Mouse (Mus musculus) MEL (cell line): ENCODE measurements around the gene Defb48. TPM values are rescaled to one million over a fixed set of nuclear protein-coding genes. Genes with fewer than 3 reads are reported as not detected.

ENCODE experiments used
- DNase-seq: peaks from one replicate; pipeline ENCODE4 v3.0.0; 2011; ENCODE audit warnings: low read depth, low spot score
- H3K27ac ChIP-seq: 2 replicates; pipeline ENCODE4 v1.5.1; 2012; ENCODE audit warnings: low read depth, mild to moderate bottlenecking, control low read depth, low read length, moderate library complexity; ENCODE audit not compliant: control insufficient read depth
- H3K27me3 ChIP-seq, 2 experiments: fragments of 150-350 bp in 1 of 2; sonication (generic) in 1 of 2; 2 replicates each; pipeline ENCODE4 v1.6.1; 2012; ENCODE audit warnings: low read length in 2 of 2, mild to moderate bottlenecking in 2 of 2, improper control_type of control experiment in 1 of 2, moderate library complexity in 1 of 2; ENCODE audit not compliant: insufficient read depth in 2 of 2, control insufficient read depth in 1 of 2
- H3K36me3 ChIP-seq, 2 experiments: 2 replicates each; pipeline ENCODE4 v1.6.1; 2012 to 2014; ENCODE audit warnings: low read length in 2 of 2, improper control_type of control experiment in 1 of 2, inconsistent platforms in 1 of 2, mild to moderate bottlenecking in 1 of 2; ENCODE audit not compliant: insufficient read depth in 2 of 2, control insufficient read depth in 1 of 2
- H3K4me1 ChIP-seq, 2 experiments: fragments of 150-350 bp in 1 of 2; sonication (generic) in 1 of 2; 2 replicates each; pipeline ENCODE4 v1.6.1; 2012; ENCODE audit warnings: low read length in 2 of 2, improper control_type of control experiment in 1 of 2, mild to moderate bottlenecking in 1 of 2; ENCODE audit not compliant: insufficient read depth in 2 of 2, control insufficient read depth in 1 of 2
- H3K4me3 ChIP-seq, 2 experiments: fragments of 150-350 bp in 1 of 2; sonication (generic) in 1 of 2; 2 replicates each; pipeline ENCODE4 v1.5.1; 2012; ENCODE audit warnings: low read depth in 2 of 2, low read length in 2 of 2, mild to moderate bottlenecking in 2 of 2, moderate library complexity in 2 of 2, control low read depth in 1 of 2, improper control_type of control experiment in 1 of 2; ENCODE audit not compliant: control insufficient read depth in 1 of 2, insufficient read depth in 1 of 2
- H3K79me2 ChIP-seq: 2 replicates; pipeline ENCODE4 v1.6.1; 2012; ENCODE audit warnings: mild to moderate bottlenecking, low read length, moderate library complexity; ENCODE audit not compliant: control insufficient read depth, poor library complexity, insufficient read depth
- H3K9ac ChIP-seq: 2 replicates; pipeline ENCODE4 v1.6.1; 2012; ENCODE audit warnings: low read depth, mild to moderate bottlenecking, control low read depth, low read length, moderate library complexity; ENCODE audit not compliant: control insufficient read depth, poor library complexity, severe bottlenecking
- H3K9me3 ChIP-seq: fragments of 150-350 bp; sonication (generic); replicated peaks from 2 replicates; pipeline ENCODE4 v1.6.1; 2012; ENCODE audit warnings: mild to moderate bottlenecking, low read length, improper control_type of control experiment, moderate library complexity; ENCODE audit not compliant: insufficient read depth
- BHLHE40 ChIP-seq: IDR thresholded peaks from 2 replicates; pipeline ENCODE4 v1.6.1; 2012; ENCODE audit warnings: low read depth, mild to moderate bottlenecking, inconsistent platforms, low read length, improper control_type of control experiment, borderline replicate concordance
- CTCF ChIP-seq, 3 experiments: IDR thresholded peaks in 2 of 3; conservative IDR thresholded peaks in 1 of 3; 2 replicates each; pipeline ENCODE4 v1.5.1; 2011 to 2012; ENCODE audit warnings: low read length in 3 of 3, low read depth in 2 of 3, mild to moderate bottlenecking in 2 of 3, improper control_type of control experiment in 1 of 3, inconsistent platforms in 1 of 3, mixed read lengths in 1 of 3, moderate library complexity in 1 of 3; ENCODE audit not compliant: control insufficient read depth in 1 of 3, insufficient read depth in 1 of 3, poor library complexity in 1 of 3, severe bottlenecking in 1 of 3
- E2F4 ChIP-seq: IDR thresholded peaks from 2 replicates; pipeline ENCODE4 v1.6.1; 2011; ENCODE audit warnings: low read depth, low read length, improper control_type of control experiment, borderline replicate concordance
- EP300 ChIP-seq, 2 experiments: IDR thresholded peaks; 2 replicates each; pipeline ENCODE4 v1.6.1; 2011; ENCODE audit warnings: improper control_type of control experiment in 2 of 2, low read length in 2 of 2, low read depth in 1 of 2, mild to moderate bottlenecking in 1 of 2
- KAT2A ChIP-seq: conservative IDR thresholded peaks from 2 replicates; pipeline ENCODE4 v1.6.1; 2012; ENCODE audit warnings: low read depth, low read length, improper control_type of control experiment, inconsistent platforms
- MAX ChIP-seq: IDR thresholded peaks from 2 replicates; pipeline ENCODE4 v1.6.1; 2011; ENCODE audit warnings: low read length, improper control_type of control experiment
- MAZ ChIP-seq: IDR thresholded peaks from 2 replicates; pipeline ENCODE4 v1.6.1; 2012; ENCODE audit warnings: low read depth, mild to moderate bottlenecking, inconsistent platforms, low read length, improper control_type of control experiment
- MEF2A ChIP-seq: IDR thresholded peaks from 2 replicates; pipeline ENCODE4 v1.6.1; 2014; ENCODE audit warnings: low read depth, mild to moderate bottlenecking, inconsistent platforms, low read length, improper control_type of control experiment; ENCODE audit not compliant: poor library complexity, insufficient replicate concordance, severe bottlenecking; ENCODE audit errors: extremely low read depth
- MYC ChIP-seq: IDR thresholded peaks from 2 replicates; pipeline ENCODE4 v1.6.1; 2011; ENCODE audit warnings: low read depth, mild to moderate bottlenecking, low read length, improper control_type of control experiment, moderate library complexity
- POLR2A ChIP-seq, 2 experiments: IDR thresholded peaks; 2 replicates each; pipeline ENCODE4 v1.6.1; 2011 to 2012; ENCODE audit warnings: low read length in 2 of 2, mild to moderate bottlenecking in 2 of 2, control low read depth in 1 of 2, improper control_type of control experiment in 1 of 2, low read depth in 1 of 2, moderate library complexity in 1 of 2; ENCODE audit not compliant: control insufficient read depth in 1 of 2, insufficient read depth in 1 of 2, poor library complexity in 1 of 2
- POLR2AphosphoS5 ChIP-seq: IDR thresholded peaks from 2 replicates; pipeline ENCODE4 v1.6.1; 2012; ENCODE audit warnings: low read depth, borderline replicate concordance, mild to moderate bottlenecking, inconsistent platforms, low read length, moderate library complexity, mixed read lengths
- RCOR1 ChIP-seq: IDR thresholded peaks from 2 replicates; pipeline ENCODE4 v1.6.1; 2012; ENCODE audit warnings: low read depth, mild to moderate bottlenecking, inconsistent platforms, low read length, improper control_type of control experiment
- SMC3 ChIP-seq: IDR thresholded peaks from 2 replicates; pipeline ENCODE4 v1.6.1; 2011; ENCODE audit warnings: low read depth, low read length, improper control_type of control experiment
- TAL1 ChIP-seq: IDR thresholded peaks from 2 replicates; pipeline ENCODE4 v1.6.1; 2012; ENCODE audit warnings: mild to moderate bottlenecking, inconsistent platforms, low read length, moderate library complexity, mixed read lengths
- TBP ChIP-seq: IDR thresholded peaks from 2 replicates; pipeline ENCODE4 v1.8.0; 2011; ENCODE audit warnings: low read depth, low read length, improper control_type of control experiment
- ZNF384 ChIP-seq: IDR thresholded peaks from 2 replicates; pipeline ENCODE4 v1.6.1; 2012; ENCODE audit warnings: low read depth, mild to moderate bottlenecking, inconsistent platforms, low read length, improper control_type of control experiment
- polyA plus RNA-seq, 2 experiments: library from polyadenylated mRNA; stranded (reverse) in 1 of 2; unstranded in 1 of 2; fragments of >175 nt in 1 of 2; fragments of >200 nt in 1 of 2; gene quantifications; 2 replicates each; pipeline versions ENCODE4 v1.2.1 to v1.2.4; 2012; ENCODE audit warnings: low replicate concordance in 2 of 2, low read depth in 1 of 2; ENCODE audit not compliant: insufficient read length in 2 of 2, insufficient read depth in 1 of 2, missing spikeins in 1 of 2
- total RNA-seq: library from RNA; depleted of rRNA; stranded (reverse); fragments of 300-350 nt; gene quantifications from 2 replicates; pipeline ENCODE4 v1.2.3, GENCODE M21; 2012

The Defb48 gene
- total and polyA plus RNA-seq, 3 experiments, result not detected

DNA sequence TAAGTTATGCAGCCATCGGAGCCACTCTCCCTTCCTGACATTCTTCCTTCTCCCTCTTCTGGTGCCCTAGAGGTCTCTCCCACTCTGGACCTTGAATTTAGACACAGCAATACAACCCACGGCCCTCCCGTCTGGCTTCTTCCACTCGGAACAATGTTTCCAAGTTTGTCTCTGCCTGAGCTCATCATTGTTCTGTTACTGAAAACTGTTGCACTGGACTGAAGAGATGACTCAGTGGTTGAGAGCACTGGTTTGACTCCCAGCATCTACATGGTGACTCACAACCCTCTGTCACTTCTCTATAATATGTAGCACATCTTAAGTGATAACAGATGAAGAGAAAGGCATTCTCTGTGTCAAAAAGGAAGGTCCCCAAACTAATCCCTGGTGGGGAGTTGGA, 30.4 kb upstream of the Defb48 start:
- no peak overlapping the region for H3K4me3 ChIP-seq
- no peaks in the 10 kb centered on the region for H3K27me3 ChIP-seq
- no peak for DNase-seq
- no peaks in the 10 kb centered on the region for H3K9me3 ChIP-seq
- no peaks in the 10 kb centered on the region for H3K4me1 ChIP-seq
- no peak overlapping the region for H3K9ac ChIP-seq
- no peaks in the 10 kb centered on the region for H3K79me2 ChIP-seq
- TF ChIP-seq BHLHE40 (no peak), POLR2A (IDR thresholded peaks at IDR 0.05; ENCODE audit: control insufficient read depth in 1 of 2, insufficient read depth in 1 of 2, low read depth in 1 of 2, low read length in 2 of 2, poor library complexity in 1 of 2) (no peak), MAZ (no peak), ZNF384 (no peak), CTCF (IDR thresholded peaks at IDR 0.05 in 2 of 3, conservative IDR thresholded peaks at IDR 0.05 in 1 of 3; ENCODE audit: control insufficient read depth in 1 of 3, insufficient read depth in 1 of 3, low read depth in 2 of 3, low read length in 3 of 3, poor library complexity in 1 of 3, severe bottlenecking in 1 of 3) (no peak), KAT2A (no peak)
- H3K27ac ChIP-seq, result no peak overlapping the region
- H3K36me3 ChIP-seq, result no peaks in the 10 kb centered on the region

DNA sequence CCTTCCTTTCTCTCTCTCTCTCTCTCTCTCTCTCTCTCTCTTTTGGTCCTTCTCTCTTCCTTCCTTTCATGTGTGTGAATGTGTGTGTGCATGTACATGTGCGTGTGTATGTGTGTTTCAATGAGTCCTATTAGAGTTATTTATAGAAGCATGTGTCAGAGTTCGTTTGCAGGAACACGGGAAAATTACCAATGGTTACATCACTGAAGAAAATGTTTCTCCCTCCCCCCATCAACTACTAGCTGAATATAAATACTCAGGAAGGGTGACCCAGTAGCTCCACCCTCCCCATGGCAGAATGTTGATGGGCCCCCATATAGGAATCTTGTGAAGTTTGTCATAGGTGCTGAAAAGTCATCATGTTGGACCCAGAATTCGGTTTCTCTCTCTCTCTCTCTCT, 28.8 kb upstream of the Defb48 start:
- H3K9ac ChIP-seq, result no peak overlapping the region
- TF ChIP-seq MAX, result no peak
- no peak for TF ChIP-seq MEF2A
- TF ChIP-seq TBP, result no peak
- no peak for TF ChIP-seq EP300 (IDR thresholded peaks at IDR 0.05; ENCODE audit: low read depth in 1 of 2, low read length in 2 of 2)
- TF ChIP-seq POLR2AphosphoS5, result no peak
- TF ChIP-seq MYC, result no peak
- TF ChIP-seq SMC3, result no peak
- DNase-seq, result no peak
- no peak overlapping the region for H3K27ac ChIP-seq
- no peaks in the 10 kb centered on the region for H3K9me3 ChIP-seq
- H3K79me2 ChIP-seq, result no peaks in the 10 kb centered on the region
- no peaks in the 10 kb centered on the region for H3K36me3 ChIP-seq
- H3K4me1 ChIP-seq, result no peaks in the 10 kb centered on the region
- H3K4me3 ChIP-seq, result no peak overlapping the region
- no peaks in the 10 kb centered on the region for H3K27me3 ChIP-seq

DNA sequence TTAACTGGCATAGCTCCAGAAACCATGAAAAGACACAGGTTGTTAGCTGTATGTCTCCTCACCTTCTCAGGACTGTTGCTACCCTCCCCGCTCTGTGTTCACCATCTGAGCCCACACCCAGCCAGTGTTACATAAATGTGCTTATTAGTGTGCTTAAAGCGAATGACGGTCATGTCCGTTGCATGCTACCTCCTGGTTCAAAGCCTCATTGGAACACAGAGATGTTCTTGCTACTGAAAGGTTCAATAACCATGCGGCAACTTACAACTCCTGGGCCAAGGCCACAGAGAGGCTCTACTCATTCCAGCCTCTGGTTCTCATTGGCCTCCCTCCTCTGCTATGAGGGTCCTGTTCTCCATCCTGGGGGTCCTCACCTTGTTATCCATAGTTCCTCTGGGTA, 27.2 kb upstream of the Defb48 start, which contains the start of gene Defb43:
TSS of gene Defb43 (plus strand) at position 301 of the 400 bp plus-strand sequence.
- Histone ChIP-seq H3K79me2 (no peaks in the 10 kb centered on the region), H3K9me3 (no peaks in the 10 kb centered on the region), H3K27ac (no peak within 1 kb of the TSS), H3K4me3 (no peak within 1 kb of the TSS), H3K27me3 (no peaks in the 10 kb centered on the region), H3K9ac (no peak within 1 kb of the TSS), H3K4me1 (no peaks in the 10 kb centered on the region), H3K36me3 (no peaks in the 10 kb centered on the region)
- TF ChIP-seq RCOR1 (no peak), E2F4 (no peak), EP300 (IDR thresholded peaks at IDR 0.05; ENCODE audit: low read depth in 1 of 2, low read length in 2 of 2) (no peak), TAL1 (no peak), MEF2A (no peak)
- no peak for DNase-seq
